Mouse (Mus musculus): ENCODE measurements around the gene Zfp37.
A peak's percentile ranks its signal among the peaks of the same experiment; 100 is the strongest.
"Not testable (repeated sequence)": the region's sequence is repeated elsewhere in the genome, so short reads cannot be mapped to it uniquely, and the experiment has no call there.

Gene Zfp37

GRCm38 (mm10) chr4:62210035-62210434 lies 20.8 kb downstream of the Zfp37 start:
- DNase-seq (ENCODE audit: low spot score in 2 of 2), result no peak

GRCm38 (mm10) chr4:62208696-62209380 lies 22.0 kb downstream of the Zfp37 start:
- no peak for DNase-seq (ENCODE audit: low spot score in 2 of 2)

GRCm38 (mm10) chr4:62207851-62208695 lies 22.8 kb downstream of the Zfp37 start:
- peak; percentile 95 to 96 for DNase-seq (ENCODE audit: low spot score in 2 of 2)

- DNase-seq (ENCODE audit: low spot score in 2 of 2), result no peak
Observed at GRCm38 (mm10) chr4:62199923-62200529, 30.8 kb downstream of the Zfp37 start.

- DNase-seq (ENCODE audit: low spot score in 2 of 2), result no peak
Observed at GRCm38 (mm10) chr4:62188778-62189177, 42.1 kb downstream of the Zfp37 start.

- peak; percentile 28 to 47 for DNase-seq (ENCODE audit: low spot score in 2 of 2)
Observed at GRCm38 (mm10) chr4:62177282-62177681, 53.6 kb downstream of the Zfp37 start.

- no peak for DNase-seq (ENCODE audit: low spot score in 2 of 2)
Observed at GRCm38 (mm10) chr4:62174471-62174870, 56.4 kb downstream of the Zfp37 start.

- not testable (repeated sequence) for DNase-seq (ENCODE audit: low spot score in 2 of 2)
Observed at GRCm38 (mm10) chr4:62167636-62168035, 63.2 kb downstream of the Zfp37 start.

GRCm38 (mm10) chr4:62158401-62158800 lies 72.4 kb downstream of the Zfp37 start:
- DNase-seq (ENCODE audit: low spot score in 2 of 2), result no peak

GRCm38 (mm10) chr4:62150811-62151210 lies 80.0 kb downstream of the Zfp37 start, which contains the start of gene Mup21:
Gene Mup21 (minus strand): TSS chr4:62150863.
- DNase-seq (ENCODE audit: low spot score in 2 of 2), result no peak
